ENCODE assay signal across 8 mouse cellular contexts in the genomic region with DNA sequence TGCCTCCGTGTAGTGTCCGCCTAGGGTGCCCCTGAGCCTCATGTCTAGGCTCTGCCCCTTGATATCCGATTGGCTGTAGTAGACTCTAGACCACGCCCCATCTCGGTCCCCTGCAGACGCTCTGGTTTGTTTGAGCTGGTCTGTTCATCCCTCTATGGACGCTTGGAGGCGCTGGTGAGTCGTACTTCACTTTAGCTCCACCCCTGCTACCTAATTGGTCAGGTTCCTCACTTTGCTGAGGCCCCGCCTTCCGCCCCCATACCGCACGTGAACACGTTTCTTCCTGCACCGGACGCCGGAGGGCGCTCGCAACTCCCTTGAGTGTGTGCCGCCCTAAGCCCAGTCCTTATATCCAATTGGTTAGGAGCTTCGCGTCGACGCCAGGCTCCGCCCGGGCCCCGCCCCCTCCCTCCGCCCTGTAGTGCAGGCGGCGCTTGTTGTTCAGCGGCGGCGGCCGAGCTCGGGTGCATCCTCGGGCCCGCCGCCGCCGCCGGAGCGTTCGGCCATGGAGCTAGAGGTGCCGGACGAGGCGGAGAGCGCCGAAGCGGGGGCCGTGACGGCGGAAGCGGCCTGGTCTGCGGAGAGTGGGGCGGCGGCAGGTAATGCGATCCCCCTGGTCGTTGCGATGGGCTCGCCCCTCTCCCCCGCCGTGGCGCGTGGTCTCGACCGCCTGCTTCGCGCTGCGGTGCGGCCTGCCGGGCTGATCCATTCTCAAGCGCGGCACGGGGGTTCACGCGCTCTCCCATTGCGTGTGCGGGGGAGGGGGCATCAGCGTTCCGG. TPM values are rescaled to one million over a fixed set of nuclear protein-coding genes. Genes with fewer than 3 reads are reported as not detected.
A peak's percentile ranks its signal among the peaks of the same experiment; 100 is the strongest.
DNase-seq lines count a peak whose midpoint lies in the region; ATAC-seq lines count a peak whose summit lies in the region.

A gene (plus strand): TSS at position 410 of the 780 bp plus-strand sequence.

- H3K27ac ChIP-seq in hindbrain, embryonic 15.5 days (replicated peaks): peak within 1 kb of the TSS; percentile 92

- H3K27me3 ChIP-seq in hindbrain, embryonic 15.5 days: 0 out of 2 replicates have a peak, but pooled peaks cover 11% of the 10 kb centered on the region

- peaks cover 41% of the 10 kb centered on the region for H3K4me1 ChIP-seq in hindbrain, embryonic 15.5 days (replicated peaks)

- peak within 1 kb of the TSS; percentile 71 for H3K4me2 ChIP-seq in hindbrain, embryonic 15.5 days

- peak; percentile 95 for ATAC-seq in hindbrain, embryonic 15.5 days (ENCODE audit: low FRiP score, low read depth)

- peak within 1 kb of the TSS; percentile 90 for H3K4me3 ChIP-seq in hindbrain, embryonic 15.5 days

- peak; percentile 100 for DNase-seq in T-cell, adult 2 months (ENCODE audit: low spot score)
- DNase-seq in cerebellum, postnatal 36 days: peak; percentile 99 to 100
- DNase-seq in frontal cortex, postnatal 36 days (ENCODE audit: low spot score in 2 of 2): peak; percentile 99 to 100
- peak; percentile 100 for DNase-seq in left cerebral cortex, adult 11 months (ENCODE audit: low spot score)
- DNase-seq in lung, postnatal 4 days: peak; percentile 100
- peak; percentile 100 for DNase-seq in retina, postnatal 7 days (ENCODE audit: low read depth, low spot score)
- peak; percentile 94 for DNase-seq in urinary bladder, adult 2 months (ENCODE audit: low spot score)

- no peaks in the 10 kb centered on the region for H3K9me3 ChIP-seq in hindbrain, embryonic 15.5 days

- peak within 1 kb of the TSS; percentile 89 for H3K9ac ChIP-seq in hindbrain, embryonic 15.5 days

- no peaks in the 10 kb centered on the region for H3K36me3 ChIP-seq in hindbrain, embryonic 15.5 days

- under 1% methylated on average over 61 of the region's 80 CpGs for WGBS in hindbrain, embryonic 15.5 days

RNA-seq across cellular contexts. Expression of the gene that starts here (rescaled TPM):
- polyA plus RNA-seq in hindbrain, embryonic 15.5 days (2015; fragmentation: Nextera tagmentation; extraction: Ambion mirVana): 130 and 151 TPM in 2 replicates
- 38.6 and 48.9 TPM in 2 replicates for polyA plus RNA-seq in urinary bladder, adult 2 months (2012; rRNA removed)

Comparison
In these comparisons a context has a peak if more than half of its experiments do, and no peak if none do; other contexts are left out.
1. Peak in every context shown above with its lines: DNase-seq, ATAC-seq, H3K4me3 ChIP-seq and H3K27ac ChIP-seq.